26 mouse cellular contexts compared by ENCODE assay signal in the genomic region with DNA sequence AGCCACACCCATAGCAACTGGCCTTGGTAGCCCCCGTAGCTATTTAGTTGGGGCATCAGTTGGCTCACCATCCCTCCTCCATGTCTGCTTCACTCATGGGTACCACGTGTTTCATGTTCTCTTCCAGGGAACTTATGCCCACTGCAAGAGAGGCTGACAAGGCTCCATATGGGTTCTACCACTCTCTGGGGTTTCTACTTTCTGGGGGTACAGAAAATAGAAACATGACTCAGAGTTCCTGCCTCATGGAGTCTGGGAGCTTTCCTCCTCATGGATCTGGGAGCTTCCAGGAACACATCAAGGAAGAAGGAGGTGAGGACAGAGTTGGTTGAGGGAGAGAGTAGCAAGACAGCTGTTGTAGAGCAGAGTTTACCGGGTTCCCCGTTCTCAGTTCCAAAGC.
"Had no signal": no experiment of that assay in that cellular context is flagged by ENCODE, and none has a peak within 500 bp of the region (broad histone marks: within the 10 kb centered on the region; RNA-seq: fewer than 3 reads in every experiment).

No protein-coding gene starts in this region.

- ATAC-seq: intestine, embryonic 15.5 days; liver, embryonic 12.5 days; midbrain, embryonic 13.5 days; midbrain, embryonic 16.5 days had no signal

- DNase-seq: kidney, adult 11 months; kidney, adult 8-10 months; kidney, postnatal 10 days; kidney, postnatal 4 days; liver; lung, adult 18-20 months; lung, postnatal 10 days; lung, postnatal 36 days; retina, postnatal 1 day; right cerebral cortex, postnatal 14 days; right cerebral cortex, postnatal 4 days; thymus, postnatal 25 days had no signal

- H3K4me3 ChIP-seq: intestine, embryonic 15.5 days; kidney, embryonic 15.5 days; limb, embryonic 10.5 days; limb, embryonic 13.5 days; liver, embryonic 12.5 days; liver, embryonic 15.5 days; lung, embryonic 15.5 days; megakaryocyte, embryonic 14.5 days; midbrain, embryonic 10.5 days; midbrain, embryonic 13.5 days; myocyte; neural tube, embryonic 13.5 days had no signal

- H3K27ac ChIP-seq: intestine, embryonic 15.5 days; kidney, embryonic 15.5 days; limb, embryonic 10.5 days; limb, embryonic 13.5 days; liver, embryonic 12.5 days; liver, embryonic 15.5 days; lung, embryonic 15.5 days; midbrain, embryonic 10.5 days; midbrain, embryonic 13.5 days; neural tube, embryonic 13.5 days; stomach, postnatal 0 days had no signal
